Mouse (Mus musculus) embryonic facial prominence, embryonic 12.5 days (tissue): ENCODE results near the gene E2f6. TPM values are rescaled to one million over a fixed set of nuclear protein-coding genes. Genes with fewer than 3 reads are reported as not detected.

Source experiments
- ATAC-seq: fragments of 200-750 bp; cut with Nextera tagmentation; 2 replicates; pipeline ENCODE4 v1.8.0; 2017; ENCODE audit not compliant: insufficient number of reproducible peaks, insufficient read depth, low FRiP score, low TSS enrichment
- H3K27ac ChIP-seq: fragments of 300-500 bp; sonication (generic); 2 replicates; pipeline ENCODE4 v1.5.1; 2016; ENCODE audit warnings: mild to moderate bottlenecking
- H3K27me3 ChIP-seq: fragments of 300-500 bp; sonication (generic); 2 replicates; pipeline ENCODE4 v1.6.1; 2016; ENCODE audit warnings: mild to moderate bottlenecking, moderate library complexity
- H3K36me3 ChIP-seq: fragments of 300-500 bp; sonication (generic); 2 replicates; pipeline ENCODE4 v1.6.1; 2016; ENCODE audit warnings: mild to moderate bottlenecking
- H3K4me1 ChIP-seq: fragments of 300-500 bp; sonication (generic); 2 replicates; pipeline ENCODE4 v1.6.1; 2016
- H3K4me2 ChIP-seq: fragments of 300-500 bp; sonication (generic); replicated peaks from 2 replicates; pipeline ENCODE4 v1.6.1; 2016; ENCODE audit warnings: mild to moderate bottlenecking, moderate library complexity
- H3K4me3 ChIP-seq: fragments of 300-500 bp; sonication (generic); 2 replicates; pipeline ENCODE4 v1.5.1; 2016; ENCODE audit warnings: mild to moderate bottlenecking
- H3K9ac ChIP-seq: fragments of 300-500 bp; sonication (generic); 2 replicates; pipeline ENCODE4 v1.6.1; 2016; ENCODE audit warnings: mild to moderate bottlenecking, moderate library complexity
- H3K9me3 ChIP-seq: fragments of 300-500 bp; sonication (generic); 2 replicates; pipeline ENCODE4 v1.6.1; 2016; ENCODE audit warnings: mild to moderate bottlenecking, moderate library complexity
- WGBS: fragments of 180-500 bp; shearing (Covaris S2); methylation state at CpG from one replicate; pipeline ENCODE4 v1.1.7; 2016; 5-methylcytosine and 5-hydroxymethylcytosine counted together
- polyA plus RNA-seq: library from polyadenylated mRNA; unstranded; fragments of >200 nt; fragmentation: Nextera tagmentation; extraction: Ambion mirVana; gene quantifications from 2 replicates; pipeline ENCODE4 v1.2.1, GENCODE M21; 2016

The E2f6 gene
- polyA plus RNA-seq, 1 experiment from 2014 or later = 87.3 TPM

GRCm38 (mm10) chr12:16853431-16854165, 42.8 kb downstream of the E2f6 start:
- Histone ChIP-seq H3K4me1 (peaks cover 11% of the 10 kb centered on the region; the same call in 1 of the 2 replicates), H3K27ac (no peak overlapping the region), H3K4me3 (no peak overlapping the region), H3K27me3 (no peaks in the 10 kb centered on the region), H3K9ac (no peak overlapping the region), H3K4me2 (no peak overlapping the region), H3K9me3 (no peaks in the 10 kb centered on the region), H3K36me3 (no peaks in the 10 kb centered on the region)
- 84% methylated on average over 11 of the region's 11 CpGs for WGBS
- no peak for ATAC-seq

GRCm38 (mm10) chr12:16855632-16856305, 45.0 kb downstream of the E2f6 start:
- H3K4me3 ChIP-seq = no peak overlapping the region
- peaks cover 9% of the 10 kb centered on the region; the same call in 1 of the 2 replicates for H3K4me1 ChIP-seq
- H3K27ac ChIP-seq = no peak overlapping the region
- ATAC-seq = peak; percentile 77; the same call in 1 of the 2 replicates
- no peaks in the 10 kb centered on the region for H3K9me3 ChIP-seq
- WGBS = 28% methylated on average over 6 of the region's 6 CpGs
- H3K36me3 ChIP-seq = no peaks in the 10 kb centered on the region
- no peaks in the 10 kb centered on the region for H3K27me3 ChIP-seq
- no peak overlapping the region for H3K9ac ChIP-seq
- no peak overlapping the region for H3K4me2 ChIP-seq

- ATAC-seq = no peak
- 0 out of 2 replicates have a peak, but pooled peaks cover 6% of the 10 kb centered on the region for H3K4me1 ChIP-seq
- H3K9ac ChIP-seq = no peak overlapping the region
- 59% methylated on average over 2 of the region's 2 CpGs for WGBS
- no peak overlapping the region for H3K4me3 ChIP-seq
- no peaks in the 10 kb centered on the region for H3K9me3 ChIP-seq
- no peaks in the 10 kb centered on the region for H3K36me3 ChIP-seq
- no peak overlapping the region for H3K4me2 ChIP-seq
- no peak overlapping the region for H3K27ac ChIP-seq
- H3K27me3 ChIP-seq = no peaks in the 10 kb centered on the region
These were observed 45.5 kb downstream of the E2f6 start for GRCm38 (mm10) chr12:16856306-16856679.

DNA sequence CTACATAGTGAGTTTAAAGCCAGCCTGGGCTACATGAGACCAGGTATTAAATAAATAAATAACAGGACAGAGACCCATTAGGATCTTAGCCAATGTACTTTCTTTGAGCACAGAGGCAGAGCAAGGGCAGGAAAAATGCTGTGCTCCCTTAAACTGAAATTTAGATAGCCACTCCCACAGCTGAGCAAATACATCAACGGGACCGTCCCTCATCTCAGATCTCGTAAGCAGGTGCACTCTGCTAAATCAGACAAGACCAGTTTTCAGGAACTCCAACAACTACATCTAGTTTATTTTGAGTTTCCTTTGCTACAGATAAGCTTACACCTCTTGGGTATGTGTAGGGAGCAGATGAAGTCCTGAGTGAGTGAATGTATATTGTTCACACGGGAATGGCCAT, 47.3 kb downstream of the E2f6 start:
- Histone ChIP-seq H3K9me3 (no peaks in the 10 kb centered on the region), H3K4me3 (no peak overlapping the region), H3K4me1 (0 out of 2 replicates have a peak, but pooled peaks cover 6% of the 10 kb centered on the region), H3K4me2 (no peak overlapping the region), H3K36me3 (no peaks in the 10 kb centered on the region), H3K27me3 (no peaks in the 10 kb centered on the region), H3K27ac (no peak overlapping the region), H3K9ac (no peak overlapping the region)
- ATAC-seq = no peak
- WGBS = 80% methylated on average over 4 of the region's 4 CpGs

DNA sequence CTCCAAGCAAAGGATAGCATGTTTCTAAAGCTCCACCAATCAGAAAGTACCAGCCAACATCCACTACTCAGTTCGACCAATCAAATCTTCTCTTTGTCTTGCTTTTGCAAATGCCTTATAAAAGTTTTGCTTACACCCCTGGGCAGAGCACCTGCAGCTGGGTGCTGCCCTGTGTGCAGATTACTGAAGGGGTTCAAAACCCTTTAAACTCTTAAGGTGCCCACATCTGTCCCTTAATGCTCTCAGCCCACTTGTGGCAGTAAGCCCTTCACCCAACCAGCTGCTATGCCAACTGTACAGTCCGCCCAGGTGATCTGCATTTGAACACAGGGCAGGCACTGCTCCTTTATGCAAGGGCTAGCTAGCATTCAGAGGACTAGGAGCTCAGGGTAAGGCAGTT, 49.0 kb downstream of the E2f6 start:
- H3K4me3 ChIP-seq = no peak overlapping the region
- H3K9ac ChIP-seq = no peak overlapping the region
- H3K4me2 ChIP-seq = no peak overlapping the region
- no peaks in the 10 kb centered on the region for H3K27me3 ChIP-seq
- H3K36me3 ChIP-seq = no peaks in the 10 kb centered on the region
- H3K4me1 ChIP-seq = 0 out of 2 replicates have a peak, but pooled peaks cover 6% of the 10 kb centered on the region
- H3K27ac ChIP-seq = no peak overlapping the region
- no peak for ATAC-seq
- H3K9me3 ChIP-seq = no peaks in the 10 kb centered on the region
- 75% methylated on average over 2 of the region's 2 CpGs for WGBS

GRCm38 (mm10) chr12:16860533-16860932, 49.8 kb downstream of the E2f6 start:
- Histone ChIP-seq H3K36me3 (no peaks in the 10 kb centered on the region), H3K4me1 (0 out of 2 replicates have a peak, but pooled peaks cover 6% of the 10 kb centered on the region), H3K9me3 (no peaks in the 10 kb centered on the region), H3K27ac (no peak overlapping the region), H3K4me2 (no peak overlapping the region), H3K27me3 (no peaks in the 10 kb centered on the region), H3K4me3 (no peak overlapping the region), H3K9ac (no peak overlapping the region)
- WGBS = 65% methylated on average over 1 of the region's 1 CpGs
- no peak for ATAC-seq

- 54% methylated on average over 3 of the region's 3 CpGs for WGBS
- no peaks in the 10 kb centered on the region for H3K9me3 ChIP-seq
- H3K9ac ChIP-seq = no peak overlapping the region
- H3K4me1 ChIP-seq = 0 out of 2 replicates have a peak, but pooled peaks cover 2% of the 10 kb centered on the region
- no peaks in the 10 kb centered on the region for H3K36me3 ChIP-seq
- H3K4me2 ChIP-seq = no peak overlapping the region
- no peak overlapping the region for H3K4me3 ChIP-seq
- no peaks in the 10 kb centered on the region for H3K27me3 ChIP-seq
- no peak overlapping the region for H3K27ac ChIP-seq
- no peak for ATAC-seq
These were observed 50.2 kb downstream of the E2f6 start for GRCm38 (mm10) chr12:16860961-16861360.

DNA sequence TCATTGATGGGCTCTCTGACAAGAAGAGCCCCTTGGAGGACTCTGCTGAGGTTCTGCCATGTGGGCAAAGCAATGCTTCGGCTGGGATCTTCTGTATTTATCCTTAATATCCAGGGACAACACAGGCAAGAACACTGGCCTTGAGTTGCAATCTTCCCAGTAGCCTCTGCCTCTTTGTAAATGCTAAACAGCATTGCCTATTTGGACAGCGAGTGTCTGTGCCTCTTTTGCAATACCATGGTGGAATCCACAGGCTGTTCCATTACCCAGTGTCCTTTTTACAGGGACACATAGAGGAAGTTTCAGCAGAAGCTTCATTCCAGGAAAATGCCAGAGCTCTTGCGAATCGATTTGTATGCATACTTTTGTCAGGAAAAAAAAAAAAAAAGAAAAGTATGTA, 53.7 kb downstream of the E2f6 start:
- Histone ChIP-seq H3K4me3 (no peak overlapping the region), H3K27me3 (no peaks in the 10 kb centered on the region), H3K9ac (no peak overlapping the region), H3K4me2 (no peak overlapping the region), H3K9me3 (no peaks in the 10 kb centered on the region), H3K36me3 (no peaks in the 10 kb centered on the region), H3K4me1 (peaks cover 6% of the 10 kb centered on the region), H3K27ac (no peak overlapping the region)
- ATAC-seq = no peak
- 81% methylated on average over 4 of the region's 4 CpGs for WGBS

DNA sequence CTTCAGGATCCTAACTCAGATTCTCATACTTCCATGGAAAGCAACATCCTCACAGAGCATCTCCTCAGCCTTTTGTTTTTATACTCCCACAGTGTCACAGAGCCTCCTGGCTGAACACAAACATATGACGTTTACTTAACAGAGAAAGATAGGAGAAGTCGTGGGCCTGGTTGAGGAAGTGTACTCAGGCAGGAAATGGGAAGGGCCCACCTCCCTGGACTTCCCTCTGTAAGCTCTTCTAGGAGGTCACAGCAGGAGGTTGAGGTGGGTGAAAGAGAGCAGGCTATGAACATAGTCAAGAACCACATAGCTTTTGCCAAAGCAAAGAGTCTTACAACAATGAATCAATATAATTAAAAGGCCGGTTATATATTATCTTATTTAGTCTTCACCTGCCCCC, 55.1 kb downstream of the E2f6 start:
- H3K9ac ChIP-seq = no peak overlapping the region
- H3K4me2 ChIP-seq = no peak overlapping the region
- no peak for ATAC-seq
- peaks cover 20% of the 10 kb centered on the region for H3K4me1 ChIP-seq
- no peaks in the 10 kb centered on the region for H3K9me3 ChIP-seq
- 53% methylated on average over 3 of the region's 3 CpGs for WGBS
- no peak overlapping the region for H3K27ac ChIP-seq
- H3K4me3 ChIP-seq = no peak overlapping the region
- no peaks in the 10 kb centered on the region for H3K27me3 ChIP-seq
- no peaks in the 10 kb centered on the region for H3K36me3 ChIP-seq

DNA sequence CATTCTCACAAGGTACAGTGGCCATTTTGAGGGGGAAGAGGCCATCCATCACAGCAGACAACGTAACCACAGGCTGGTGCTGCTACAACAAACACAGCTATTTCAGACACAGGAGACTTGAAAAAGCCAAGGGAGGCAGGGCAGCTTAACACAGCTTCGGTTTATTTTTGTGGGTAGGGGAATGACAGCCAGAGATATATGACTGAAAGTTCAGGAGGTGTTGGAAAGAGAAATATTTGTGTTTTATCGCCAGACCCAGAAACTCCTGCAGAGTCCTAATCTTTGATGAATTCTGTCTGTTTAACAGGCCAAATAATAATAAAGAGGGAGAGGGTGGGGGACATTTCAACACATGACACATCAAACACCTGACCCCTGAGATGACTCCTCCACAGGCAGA, 55.7 kb downstream of the E2f6 start:
- Histone ChIP-seq H3K9ac (no peak overlapping the region), H3K9me3 (no peaks in the 10 kb centered on the region), H3K4me3 (no peak overlapping the region), H3K4me2 (no peak overlapping the region), H3K27ac (no peak overlapping the region), H3K27me3 (no peaks in the 10 kb centered on the region), H3K36me3 (no peaks in the 10 kb centered on the region), H3K4me1 (peaks cover 21% of the 10 kb centered on the region)
- 63% methylated on average over 3 of the region's 3 CpGs for WGBS
- ATAC-seq = no peak

- no peaks in the 10 kb centered on the region for H3K9me3 ChIP-seq
- no peaks in the 10 kb centered on the region for H3K27me3 ChIP-seq
- no peak overlapping the region for H3K9ac ChIP-seq
- H3K4me2 ChIP-seq = no peak overlapping the region
- WGBS = 58% methylated on average over 7 of the region's 7 CpGs
- peaks cover 21% of the 10 kb centered on the region for H3K4me1 ChIP-seq
- H3K36me3 ChIP-seq = no peaks in the 10 kb centered on the region
- no peak overlapping the region for H3K4me3 ChIP-seq
- no peak overlapping the region for H3K27ac ChIP-seq
- ATAC-seq = no peak
These were observed 56.5 kb downstream of the E2f6 start for GRCm38 (mm10) chr12:16867306-16867705.

GRCm38 (mm10) chr12:16868618-16869017, 57.9 kb downstream of the E2f6 start:
- Histone ChIP-seq H3K27ac (no peak overlapping the region), H3K4me2 (no peak overlapping the region), H3K36me3 (no peaks in the 10 kb centered on the region), H3K9me3 (no peaks in the 10 kb centered on the region), H3K4me3 (no peak overlapping the region), H3K9ac (no peak overlapping the region), H3K27me3 (no peaks in the 10 kb centered on the region), H3K4me1 (peaks cover 21% of the 10 kb centered on the region)
- no peak for ATAC-seq
- WGBS = 78% methylated on average over 6 of the region's 6 CpGs
